Mouse (Mus musculus): ENCODE data around the gene Kit. TPM values are rescaled to one million over a fixed set of nuclear protein-coding genes. Genes with fewer than 3 reads are reported as not detected.

The Kit gene
- polyA plus RNA-seq (2012; rRNA removed; ENCODE audit: low replicate concordance) = 11.1 and 15.6 TPM in 2 replicates

GRCm38 (mm10) chr5:75574852-75575566 is at the start of gene Kit:
TSS of gene Kit (plus strand) at chr5:75574916.

All from subcutaneous adipose tissue, adult 2 months (tissue).